Mouse (Mus musculus): ENCODE results near the gene Olfr372. TPM values are rescaled to one million over a fixed set of nuclear protein-coding genes. Genes with fewer than 3 reads are reported as not detected.
"Not testable (repeated sequence)": the region's sequence is repeated elsewhere in the genome, so short reads cannot be mapped to it uniquely, and the experiment has no call there.

Gene Olfr372
- not detected in 2 replicates for total RNA-seq (2014; fragmentation: Nextera tagmentation)
- total RNA-seq (2017) = not detected in 2 replicates

DNA sequence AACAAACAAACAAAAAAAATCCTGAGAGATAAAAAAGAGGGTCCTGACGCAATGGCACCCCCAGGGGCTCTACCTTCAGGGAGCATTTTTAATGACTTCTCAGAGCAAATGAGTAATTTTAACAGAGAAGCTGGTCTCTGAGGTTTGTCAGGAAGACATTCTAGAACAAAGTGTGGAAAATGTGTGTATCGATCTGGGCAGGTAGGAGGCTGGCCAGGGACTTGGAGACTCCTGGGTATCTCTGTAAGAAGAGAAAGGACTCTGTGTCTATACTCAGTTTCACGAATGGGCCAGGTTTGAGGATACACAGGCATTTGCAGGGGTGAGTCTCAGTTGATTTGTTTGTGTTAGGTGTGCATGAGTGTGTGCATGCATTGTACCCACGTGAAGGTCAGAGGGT lies at the start of gene Olfr372:
Gene Olfr372 (plus strand): TSS at position 301 of the 400 bp plus-strand sequence.
- ATAC-seq (replicated peaks; ENCODE audit: poor library complexity, severe bottlenecking) = not testable (repeated sequence)

DNA sequence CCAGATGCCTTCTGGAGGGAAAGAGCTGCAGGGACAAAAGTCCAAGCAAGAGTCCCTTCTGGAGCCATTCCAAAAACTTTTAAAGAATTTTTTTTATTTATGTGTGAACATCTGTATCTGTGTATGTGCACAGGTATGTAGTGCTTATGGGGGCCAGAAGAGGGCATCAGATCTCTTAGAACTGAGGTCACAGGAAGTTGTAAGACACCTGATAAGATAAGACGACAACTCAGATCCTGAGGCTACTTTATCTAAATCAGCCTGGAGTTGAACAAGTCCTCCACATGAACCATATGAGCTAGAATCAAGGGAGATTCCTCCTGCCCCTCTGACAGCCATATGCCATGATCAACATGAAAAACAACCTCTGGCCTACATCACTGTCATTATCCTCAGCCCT lies 41.6 kb upstream of the Olfr372 start:
- ATAC-seq (replicated peaks; ENCODE audit: poor library complexity, severe bottlenecking) = no peak

- ATAC-seq (replicated peaks; ENCODE audit: poor library complexity, severe bottlenecking) = no peak
Observed at GRCm38 (mm10) chr8:72000223-72000622, 40.8 kb upstream of the Olfr372 start.

DNA sequence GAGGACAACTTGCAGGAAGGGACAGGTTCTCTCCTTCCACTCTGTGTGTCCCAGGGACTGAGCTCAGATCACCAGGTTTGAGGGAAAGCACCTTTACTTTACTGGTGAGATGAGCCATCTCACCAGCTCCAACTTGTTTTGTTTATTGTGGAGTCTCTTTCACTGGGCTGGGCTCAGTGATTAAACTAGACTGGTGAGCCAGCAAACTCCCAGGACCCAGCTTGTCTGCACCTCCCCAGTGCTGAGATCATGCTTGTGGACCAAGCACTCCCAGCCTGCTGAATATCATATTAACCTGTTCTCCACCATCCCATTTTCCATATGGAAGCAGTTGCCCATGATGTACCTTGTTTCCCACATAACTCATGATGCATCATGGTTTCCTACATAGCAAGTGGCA lies 38.1 kb upstream of the Olfr372 start:
- ATAC-seq (replicated peaks; ENCODE audit: poor library complexity, severe bottlenecking) = no peak

DNA sequence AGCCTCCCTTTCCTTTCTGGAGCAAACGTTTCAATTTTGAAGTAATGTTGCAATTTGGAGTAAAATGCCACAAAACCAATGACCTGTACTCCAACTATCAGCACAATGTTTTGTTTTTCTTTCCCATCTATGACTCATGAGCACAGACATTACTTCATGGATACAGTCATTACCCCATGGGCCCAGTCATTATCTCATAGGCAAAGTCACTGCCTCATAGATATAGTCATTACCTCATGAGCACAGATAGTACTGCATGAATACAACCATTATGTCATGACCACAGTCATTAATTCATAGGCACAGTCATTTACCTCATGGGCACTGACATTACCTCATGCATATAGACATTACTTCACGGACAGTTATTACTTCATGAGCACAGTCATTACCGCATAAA lies 35.1 kb upstream of the Olfr372 start:
- ATAC-seq (replicated peaks; ENCODE audit: poor library complexity, severe bottlenecking) = no peak

DNA sequence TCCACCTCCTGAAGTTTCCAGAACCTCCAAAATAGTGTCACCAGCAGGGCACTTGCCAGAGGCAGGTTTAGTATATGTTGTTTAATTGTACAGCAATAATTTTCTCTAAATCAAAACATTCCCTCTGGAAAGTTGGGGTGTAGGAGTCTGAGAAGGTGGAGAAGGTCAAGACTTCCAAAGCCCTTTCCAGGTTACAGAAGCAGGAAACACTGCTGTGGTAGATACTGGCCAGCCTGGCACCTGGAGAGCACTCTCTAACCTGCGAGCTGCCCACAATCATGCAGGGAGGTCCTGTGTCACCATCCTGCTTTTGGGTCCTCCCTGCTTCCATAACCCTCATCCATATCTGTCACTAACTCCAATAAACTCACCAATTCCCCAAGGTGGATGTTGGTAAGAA lies 34.3 kb upstream of the Olfr372 start:
- ATAC-seq (replicated peaks; ENCODE audit: poor library complexity, severe bottlenecking) = no peak

DNA sequence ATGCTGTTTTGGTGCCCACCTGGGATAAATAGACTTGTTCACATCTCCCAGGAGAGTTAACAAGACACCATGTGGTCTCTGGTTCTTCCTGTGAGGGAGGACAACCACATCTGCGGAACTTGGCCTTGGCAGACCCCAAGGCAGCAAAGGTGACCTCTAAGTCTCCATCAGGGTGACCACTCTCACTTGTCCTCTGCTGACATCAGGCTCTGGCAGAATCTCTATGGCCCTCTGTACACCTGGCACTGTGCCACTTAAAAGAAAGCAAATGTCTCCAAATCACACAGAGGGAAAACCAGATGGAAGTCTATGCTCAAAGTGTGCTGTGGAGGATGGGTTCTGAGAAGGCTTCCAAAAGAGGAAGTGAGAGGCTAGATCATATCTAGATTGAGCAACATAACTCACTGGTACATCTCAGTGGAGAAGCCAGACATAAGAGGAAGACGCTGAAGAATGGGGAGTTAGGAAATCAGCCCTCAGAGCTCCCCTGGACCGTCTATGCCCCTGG lies 32.8 kb upstream of the Olfr372 start:
- ATAC-seq (replicated peaks; ENCODE audit: poor library complexity, severe bottlenecking) = peak; percentile 83

DNA sequence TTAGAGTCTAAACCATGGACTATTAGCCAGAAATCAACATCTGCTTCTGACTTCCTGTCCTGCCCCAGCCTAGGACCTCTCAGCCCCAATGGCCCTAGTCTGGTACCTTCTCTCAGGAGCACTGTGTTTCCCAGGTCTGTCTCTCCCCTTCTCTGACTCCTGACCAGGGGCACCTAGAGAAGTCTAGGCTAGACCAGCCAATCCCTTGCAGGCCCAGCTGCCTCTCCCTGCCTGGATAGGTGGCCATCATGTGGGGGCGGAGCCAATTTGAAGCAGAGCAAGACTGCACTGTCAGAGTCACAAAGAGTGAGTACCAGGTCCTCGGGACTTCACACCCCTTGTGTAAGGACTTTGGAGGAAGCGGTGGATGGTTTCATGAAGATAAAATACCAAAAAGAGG lies 31.5 kb upstream of the Olfr372 start, which contains the start of gene Cyp4f18:
Gene Cyp4f18 (minus strand): TSS at position 154 of the 400 bp plus-strand sequence.
- ATAC-seq (replicated peaks; ENCODE audit: poor library complexity, severe bottlenecking) = peak; percentile 46

- not testable (repeated sequence) for ATAC-seq (replicated peaks; ENCODE audit: poor library complexity, severe bottlenecking)
Observed at GRCm38 (mm10) chr8:72013506-72014228, 27.4 kb upstream of the Olfr372 start.

GRCm38 (mm10) chr8:72017339-72017738 lies 23.7 kb upstream of the Olfr372 start:
- peak; percentile 93 for ATAC-seq (replicated peaks; ENCODE audit: poor library complexity, severe bottlenecking)

DNA sequence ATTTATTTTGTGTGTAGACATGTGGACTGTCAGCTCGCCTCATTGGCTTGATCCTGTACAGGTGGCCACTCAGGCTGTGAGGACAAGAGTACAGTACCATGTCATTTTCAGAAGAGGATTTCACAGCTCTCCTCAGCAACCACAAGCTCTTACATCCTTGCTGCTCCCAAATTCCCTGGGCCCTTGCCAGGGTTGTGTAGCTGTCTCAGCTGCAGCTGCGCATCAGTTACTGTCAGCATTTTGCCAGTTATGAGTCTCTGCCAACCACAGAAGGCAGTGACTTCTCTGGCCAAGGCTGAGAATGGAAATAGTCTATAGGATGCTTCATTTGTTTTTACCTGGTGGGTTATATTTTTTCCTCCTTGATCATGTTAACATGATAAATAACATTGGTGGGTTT lies 22.9 kb upstream of the Olfr372 start:
- no peak for ATAC-seq (replicated peaks; ENCODE audit: poor library complexity, severe bottlenecking)

DNA sequence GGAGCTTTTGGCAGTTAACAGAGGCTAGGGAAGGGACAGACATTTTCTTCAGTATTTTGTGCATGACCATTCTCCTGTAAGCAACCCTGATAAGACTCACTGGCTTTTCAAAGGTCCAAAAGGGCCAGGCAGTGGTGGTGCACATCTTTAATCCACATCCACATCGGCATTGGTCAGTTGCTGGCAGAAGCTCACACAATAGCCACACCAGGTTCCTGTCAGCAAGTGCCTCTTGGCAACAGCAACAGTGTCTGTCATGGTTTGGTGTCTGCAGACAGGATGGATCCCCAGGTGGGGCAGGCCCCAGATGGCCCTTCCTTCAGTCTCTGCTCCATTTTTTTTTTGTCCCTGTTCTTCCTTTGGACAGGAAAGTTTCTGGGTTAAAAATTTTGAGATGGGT lies 22.0 kb upstream of the Olfr372 start:
- ATAC-seq (replicated peaks; ENCODE audit: poor library complexity, severe bottlenecking) = not testable (repeated sequence)

DNA sequence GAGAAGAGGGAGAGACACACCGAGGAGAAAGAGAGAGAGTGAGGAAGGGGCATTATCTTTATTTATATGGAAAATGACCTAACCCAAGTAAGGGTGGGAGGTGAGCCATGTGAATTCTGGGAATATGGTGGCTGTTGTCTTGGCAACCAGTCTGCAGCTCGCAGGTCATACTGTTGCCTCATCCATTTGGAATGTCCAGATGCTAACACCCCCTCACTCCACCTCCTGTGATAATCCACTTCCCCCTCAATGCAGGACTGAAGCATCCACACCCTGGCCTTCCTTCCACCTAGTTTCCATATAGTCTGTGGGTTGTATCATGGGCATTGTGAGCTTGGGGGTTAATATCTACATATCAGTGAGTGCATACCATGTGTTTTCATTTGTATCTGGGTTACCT lies 21.2 kb upstream of the Olfr372 start:
- no peak for ATAC-seq (replicated peaks; ENCODE audit: poor library complexity, severe bottlenecking)

DNA sequence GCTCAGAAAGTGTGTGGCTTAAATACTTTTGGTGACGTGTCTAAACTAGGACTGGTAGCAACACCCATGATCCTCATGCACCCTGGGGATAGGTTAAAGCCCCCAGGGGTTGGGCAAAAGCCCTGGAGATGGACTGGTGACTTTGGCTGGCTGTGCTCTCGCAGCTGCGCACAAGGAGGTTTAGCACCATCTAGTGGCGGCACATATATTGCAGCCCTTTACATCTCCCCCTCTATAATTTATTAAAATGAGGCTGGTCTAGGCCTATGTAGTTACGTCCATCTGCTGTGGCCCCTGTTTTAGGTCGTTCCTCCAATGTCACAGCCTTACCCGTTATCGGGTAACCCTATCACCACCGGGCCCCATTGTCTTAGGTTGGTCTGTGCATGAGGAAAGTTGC lies 16.1 kb upstream of the Olfr372 start:
- ATAC-seq (replicated peaks; ENCODE audit: poor library complexity, severe bottlenecking) = not testable (repeated sequence)

GRCm38 (mm10) chr8:72032926-72033325 lies 8.1 kb upstream of the Olfr372 start:
- peak; percentile 52 for ATAC-seq (replicated peaks; ENCODE audit: poor library complexity, severe bottlenecking)

- ATAC-seq (replicated peaks; ENCODE audit: poor library complexity, severe bottlenecking) = peak; percentile 76
Observed at GRCm38 (mm10) chr8:72042493-72042892, 1.5 kb downstream of the Olfr372 start.

DNA sequence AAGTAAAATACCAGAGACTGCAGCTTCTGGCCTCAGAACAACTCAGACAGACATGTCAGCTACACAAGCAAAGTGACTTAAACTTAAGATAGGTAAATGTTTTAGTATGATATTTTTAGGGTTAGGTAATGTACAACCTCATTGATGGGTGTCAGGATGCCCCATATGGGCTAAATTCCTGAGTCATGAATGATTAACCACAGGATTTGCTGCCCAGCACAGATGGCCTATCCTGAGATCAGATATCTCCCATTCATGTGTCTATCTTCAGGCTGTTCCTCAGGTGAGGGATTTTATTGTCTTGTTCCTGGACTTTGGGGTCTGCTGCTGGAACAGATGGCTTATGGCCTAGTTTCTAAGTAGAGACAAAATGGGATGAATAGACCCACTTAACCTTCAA lies 13.6 kb downstream of the Olfr372 start:
- not testable (repeated sequence) for ATAC-seq (replicated peaks; ENCODE audit: poor library complexity, severe bottlenecking)

GRCm38 (mm10) chr8:72057643-72058042 lies 16.6 kb downstream of the Olfr372 start:
- peak; percentile 87 for ATAC-seq (replicated peaks; ENCODE audit: poor library complexity, severe bottlenecking)

DNA sequence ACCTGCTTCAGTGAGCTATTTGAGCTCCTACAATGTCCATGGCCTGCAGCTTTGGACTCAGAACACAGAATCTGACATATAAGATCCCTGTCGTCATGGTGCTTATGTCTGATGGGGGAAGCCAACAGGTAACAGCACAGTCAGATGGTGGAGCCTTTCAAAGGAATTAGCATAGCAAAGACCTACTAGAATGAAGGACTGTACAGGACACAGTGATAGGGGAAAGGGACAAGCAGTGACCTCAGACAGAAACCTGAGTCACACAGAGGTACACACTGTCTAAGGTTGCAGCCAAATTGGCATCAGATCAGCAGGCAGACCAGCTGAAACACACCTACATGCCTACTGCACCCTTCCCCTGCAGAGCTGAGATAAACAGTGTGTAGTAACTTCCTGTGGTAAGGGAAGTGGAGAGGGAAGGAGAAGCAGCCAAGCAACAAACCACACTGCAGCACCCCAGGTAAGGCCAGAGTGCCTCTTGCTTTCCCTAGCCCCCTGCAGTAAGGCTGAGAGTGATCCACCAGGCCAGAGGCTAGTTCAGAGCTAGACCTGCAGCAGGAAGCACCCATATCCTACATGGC lies 25.9 kb downstream of the Olfr372 start:
- peak; percentile 97 for ATAC-seq (replicated peaks; ENCODE audit: poor library complexity, severe bottlenecking)

GRCm38 (mm10) chr8:72082877-72083276 lies 41.9 kb downstream of the Olfr372 start, which contains the start of gene Olfr373:
TSS of gene Olfr373 (plus strand) at chr8:72083177.
- not testable (repeated sequence) for ATAC-seq (replicated peaks; ENCODE audit: poor library complexity, severe bottlenecking)

DNA sequence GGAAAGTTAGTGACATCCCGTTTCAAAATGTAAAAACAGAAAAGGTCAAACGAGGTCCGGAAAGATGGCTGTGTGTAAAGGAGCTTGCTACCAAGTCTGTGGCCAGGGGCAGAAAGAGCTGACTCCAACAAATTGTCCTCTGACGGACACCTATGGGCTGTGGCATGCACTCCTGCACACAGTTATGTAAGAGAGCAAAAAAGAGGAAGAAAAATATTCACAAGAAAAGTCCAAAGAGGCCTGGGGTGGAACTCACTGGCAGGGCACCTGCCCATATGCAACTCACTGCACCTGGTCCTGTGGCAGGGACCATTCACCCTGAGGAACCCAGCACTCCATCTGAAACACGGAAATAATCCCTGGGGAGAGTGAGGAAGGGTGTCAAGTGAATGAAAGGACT lies 43.7 kb downstream of the Olfr372 start:
- ATAC-seq (replicated peaks; ENCODE audit: poor library complexity, severe bottlenecking) = peak; percentile 89

DNA sequence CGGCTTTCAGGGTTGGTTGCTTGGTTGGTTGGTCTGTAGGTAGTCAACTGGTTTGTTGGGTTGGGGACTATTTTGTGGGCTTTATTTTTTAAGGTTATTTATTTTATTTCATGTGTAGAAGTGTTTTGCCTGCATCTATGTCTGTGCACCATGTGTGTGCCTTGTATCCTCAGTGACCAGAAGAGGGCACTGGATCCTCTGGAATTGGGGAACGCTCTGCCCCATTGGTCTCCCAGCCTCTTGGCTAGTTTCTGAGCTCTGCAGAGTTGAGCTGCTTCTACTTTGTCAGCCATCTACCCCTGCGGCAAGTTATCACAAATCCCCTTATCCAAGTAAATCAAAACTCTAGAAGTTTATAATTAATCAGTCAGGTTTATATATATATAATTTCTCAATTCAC lies 46.6 kb downstream of the Olfr372 start:
- not testable (repeated sequence) for ATAC-seq (replicated peaks; ENCODE audit: poor library complexity, severe bottlenecking)

All from granulocyte monocyte progenitor cell, adult 5-6 weeks (primary cell).